Mouse (Mus musculus): ENCODE measurements around the gene Miip.

DNA sequence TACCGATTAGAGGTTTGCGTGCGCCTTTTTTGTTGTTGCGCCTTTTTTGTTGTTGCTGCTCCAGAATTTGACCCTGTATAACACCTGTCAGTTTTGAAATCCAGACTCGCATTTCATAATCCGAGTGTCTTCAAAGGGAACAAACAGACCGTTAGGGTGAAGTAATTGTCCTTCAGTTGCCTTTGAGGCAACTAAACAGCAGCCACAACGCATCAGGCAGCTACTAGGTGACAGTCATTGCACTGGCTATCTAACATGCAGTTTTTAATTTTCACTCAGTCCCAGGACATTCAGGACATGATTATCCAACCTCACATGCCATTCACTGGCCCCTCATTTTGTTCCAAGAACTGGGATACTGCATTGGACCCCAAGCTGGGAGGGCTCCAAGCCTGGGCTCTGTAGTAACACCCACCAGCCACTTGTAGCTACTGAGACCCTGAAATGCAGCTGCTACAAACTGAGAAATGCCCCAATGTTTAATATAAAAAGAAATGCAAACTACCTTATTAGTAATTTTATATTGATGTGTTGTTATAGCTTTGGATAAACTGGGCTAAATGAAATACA lies 36.6 kb upstream of the Miip start:
- TF ChIP-seq CTCF (IDR thresholded peaks at IDR 0.05; ENCODE audit: low read depth) (no peak), EP300 (IDR thresholded peaks at IDR 0.05; ENCODE audit: low read depth) (0 out of 2 replicates have a peak, but pooled peaks have one; percentile 15)

Measured in heart, postnatal 0 days (tissue).